Mouse (Mus musculus): ENCODE measurements around the gene Tuba8. TPM values are rescaled to one million over a fixed set of nuclear protein-coding genes. Genes with fewer than 3 reads are reported as not detected.
A peak's percentile ranks its signal among the peaks of the same experiment; 100 is the strongest.

The Tuba8 gene
- polyA plus RNA-seq, 1 experiment: 2.3 TPM

DNA sequence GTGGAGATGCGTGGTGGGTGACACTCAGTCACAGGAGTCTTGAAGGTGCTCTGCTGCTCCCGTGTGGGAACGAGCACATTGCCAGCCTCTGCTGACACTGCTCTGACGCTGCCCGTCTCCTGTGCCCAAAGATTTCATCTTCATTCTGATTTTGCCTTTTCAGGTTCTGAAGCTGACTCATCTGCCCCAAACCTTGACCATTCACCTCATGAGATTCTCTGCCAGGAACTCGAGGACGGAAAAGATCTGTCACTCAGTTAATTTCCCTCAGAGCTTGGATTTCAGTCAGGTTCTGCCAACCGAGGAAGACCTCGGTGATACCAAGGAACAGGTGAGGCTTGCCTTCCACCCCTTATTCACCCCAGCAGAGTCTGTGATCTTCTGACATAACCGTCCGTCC, 52.0 kb downstream of the Tuba8 start:
- H3K9ac ChIP-seq (ENCODE audit: low read depth, poor library complexity, severe bottlenecking): no peak overlapping the region
- H3K27me3 ChIP-seq (ENCODE audit: control insufficient read depth, insufficient read depth, low read length, poor library complexity, severe bottlenecking): no peaks in the 10 kb centered on the region
- no peak for TF ChIP-seq EP300 (IDR thresholded peaks at IDR 0.05; ENCODE audit: insufficient read depth, low read depth, low read length)
- no peak for TF ChIP-seq POLR2A (IDR thresholded peaks at IDR 0.05; ENCODE audit: insufficient read depth, low read length)
- no peak for TF ChIP-seq CTCF (IDR thresholded peaks at IDR 0.05; ENCODE audit: low read depth, low read length)
- H3K27ac ChIP-seq (ENCODE audit: insufficient read depth, low read length): no peak overlapping the region
- H3K9me3 ChIP-seq (replicated peaks; ENCODE audit: control insufficient read depth, insufficient read depth, low read length, poor library complexity, severe bottlenecking): 0 out of 2 replicates have a peak, but pooled peaks cover 3% of the 10 kb centered on the region
- no peaks in the 10 kb centered on the region for H3K4me1 ChIP-seq (ENCODE audit: control insufficient read depth, insufficient read depth, low read length)
- H3K4me3 ChIP-seq (ENCODE audit: low read depth, low read length): no peak overlapping the region
- H3K36me3 ChIP-seq (ENCODE audit: control insufficient read depth, insufficient read depth, low read length, poor library complexity, severe bottlenecking): no peaks in the 10 kb centered on the region

DNA sequence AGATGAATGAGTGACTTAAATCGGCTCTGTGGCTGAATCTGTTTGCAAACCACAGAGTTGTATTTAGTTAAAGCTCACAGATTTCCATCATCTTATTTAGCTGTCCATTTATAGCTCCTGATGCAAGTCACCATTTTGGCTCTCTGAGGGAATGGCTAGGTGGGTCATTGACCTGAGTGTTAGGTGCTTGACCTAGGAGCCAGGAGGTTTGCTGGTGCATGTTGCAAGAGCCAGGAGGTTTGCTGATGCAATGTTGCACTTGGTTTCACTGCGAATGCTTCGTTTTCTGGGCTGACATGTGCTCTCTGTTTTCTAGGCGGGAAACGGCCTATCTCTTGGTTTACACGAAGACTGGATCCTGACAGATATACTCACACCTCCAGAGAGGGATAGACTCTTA, 59.7 kb downstream of the Tuba8 start:
- no peaks in the 10 kb centered on the region for H3K36me3 ChIP-seq (ENCODE audit: control insufficient read depth, insufficient read depth, low read length, poor library complexity, severe bottlenecking)
- TF ChIP-seq EP300 (IDR thresholded peaks at IDR 0.05; ENCODE audit: insufficient read depth, low read depth, low read length): no peak
- no peak for TF ChIP-seq CTCF (IDR thresholded peaks at IDR 0.05; ENCODE audit: low read depth, low read length)
- no peak for TF ChIP-seq POLR2A (IDR thresholded peaks at IDR 0.05; ENCODE audit: insufficient read depth, low read length)

DNA sequence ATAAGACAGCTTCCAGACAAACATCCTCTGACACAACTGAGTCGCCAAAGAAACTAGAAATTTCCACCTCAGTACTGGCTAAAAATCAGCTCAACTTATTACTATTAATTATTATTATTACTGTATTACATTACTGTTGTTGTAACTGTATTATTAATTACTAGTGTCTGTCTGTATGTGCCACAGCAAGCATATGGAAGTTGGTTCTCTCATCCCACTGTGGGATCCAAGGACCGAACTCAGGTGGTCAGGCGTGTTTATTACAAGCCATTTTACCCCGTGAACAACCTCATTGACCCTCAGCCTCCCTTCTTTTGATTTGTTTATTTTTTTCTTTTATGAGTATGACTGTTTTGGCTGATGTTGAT, 61.2 kb downstream of the Tuba8 start:
- Histone ChIP-seq H3K36me3 (ENCODE audit: control insufficient read depth, insufficient read depth, low read length, poor library complexity, severe bottlenecking) (no peaks in the 10 kb centered on the region), H3K9ac (ENCODE audit: low read depth, poor library complexity, severe bottlenecking) (no peak overlapping the region), H3K4me1 (ENCODE audit: control insufficient read depth, insufficient read depth, low read length) (no peaks in the 10 kb centered on the region), H3K4me3 (ENCODE audit: low read depth, low read length) (no peak overlapping the region), H3K27ac (ENCODE audit: insufficient read depth, low read length) (no peak overlapping the region), H3K9me3 (replicated peaks; ENCODE audit: control insufficient read depth, insufficient read depth, low read length, poor library complexity, severe bottlenecking) (no peaks in the 10 kb centered on the region), H3K27me3 (ENCODE audit: control insufficient read depth, insufficient read depth, low read length, poor library complexity, severe bottlenecking) (no peaks in the 10 kb centered on the region)
- TF ChIP-seq EP300 (IDR thresholded peaks at IDR 0.05; ENCODE audit: insufficient read depth, low read depth, low read length): no peak
- TF ChIP-seq CTCF (IDR thresholded peaks at IDR 0.05; ENCODE audit: low read depth, low read length): no peak
- no peak for TF ChIP-seq POLR2A (IDR thresholded peaks at IDR 0.05; ENCODE audit: insufficient read depth, low read length)

More for the DNA sequence above, 59.7 kb downstream of the Tuba8 start:
- Histone ChIP-seq H3K4me3 (ENCODE audit: low read depth, low read length) (no peak overlapping the region), H3K27me3 (ENCODE audit: control insufficient read depth, insufficient read depth, low read length, poor library complexity, severe bottlenecking) (no peaks in the 10 kb centered on the region), H3K4me1 (ENCODE audit: control insufficient read depth, insufficient read depth, low read length) (no peaks in the 10 kb centered on the region), H3K9ac (ENCODE audit: low read depth, poor library complexity, severe bottlenecking) (no peak overlapping the region), H3K9me3 (replicated peaks; ENCODE audit: control insufficient read depth, insufficient read depth, low read length, poor library complexity, severe bottlenecking) (no peaks in the 10 kb centered on the region), H3K27ac (ENCODE audit: insufficient read depth, low read length) (no peak overlapping the region)

DNA sequence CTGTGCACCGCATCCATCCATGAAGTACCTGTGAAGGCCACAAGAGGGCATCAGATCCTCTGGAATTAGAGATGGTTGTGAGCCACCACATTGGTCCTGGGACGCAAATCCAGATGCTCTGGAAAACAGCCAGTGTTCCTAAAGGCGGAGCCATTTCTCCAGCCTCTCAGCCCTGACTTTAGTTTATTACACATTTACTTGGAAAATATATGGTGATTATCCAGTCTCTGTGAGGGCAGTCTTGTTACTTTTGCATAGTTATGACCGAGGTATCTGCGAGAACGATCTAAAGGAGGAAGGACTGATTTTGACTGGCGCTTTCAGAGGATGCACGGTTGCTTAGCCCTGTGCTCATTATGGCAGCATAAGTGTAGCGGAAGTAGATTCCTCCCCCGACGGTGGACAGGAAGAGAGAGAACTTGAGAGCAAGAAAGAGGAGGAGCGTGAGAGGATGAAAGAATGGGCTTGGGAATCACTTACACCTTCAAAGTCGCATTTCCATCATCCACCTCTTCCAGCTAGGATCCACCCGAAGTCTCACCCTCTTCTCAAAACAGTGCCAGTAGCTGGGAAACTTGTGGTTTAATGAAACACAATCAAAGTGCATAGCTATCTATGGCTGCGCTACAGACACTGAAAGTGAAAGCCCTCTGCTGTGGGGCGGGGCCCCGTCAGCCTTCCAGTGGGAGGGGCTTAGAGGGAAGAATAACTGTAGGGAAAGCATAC, 61.7 kb downstream of the Tuba8 start:
- H3K27ac ChIP-seq (ENCODE audit: insufficient read depth, low read length): no peak overlapping the region

DNA sequence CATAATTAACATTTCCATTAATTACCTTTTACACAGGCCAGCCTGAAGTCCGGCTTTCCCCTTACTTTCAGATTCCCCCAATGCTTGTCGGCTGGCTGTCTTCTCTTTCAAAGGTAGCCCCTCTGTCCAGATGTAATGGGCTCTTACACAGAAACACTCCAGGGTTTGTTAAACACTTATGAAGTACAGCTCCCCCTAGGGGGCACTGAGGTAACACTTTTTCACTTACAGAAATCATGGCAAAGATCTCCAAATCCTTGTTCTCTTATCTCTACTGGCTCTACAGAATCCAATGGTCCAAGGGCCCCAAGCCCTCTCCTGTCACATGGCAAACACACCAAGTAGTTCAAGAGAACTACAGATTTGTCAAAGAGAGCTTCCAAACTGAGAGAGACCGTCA, 63.9 kb downstream of the Tuba8 start:
- H3K27ac ChIP-seq (ENCODE audit: insufficient read depth, low read length): no peak overlapping the region
- TF ChIP-seq POLR2A (IDR thresholded peaks at IDR 0.05; ENCODE audit: insufficient read depth, low read length) (no peak), EP300 (IDR thresholded peaks at IDR 0.05; ENCODE audit: insufficient read depth, low read depth, low read length) (no peak), CTCF (IDR thresholded peaks at IDR 0.05; ENCODE audit: low read depth, low read length) (no peak)
- H3K27me3 ChIP-seq (ENCODE audit: control insufficient read depth, insufficient read depth, low read length, poor library complexity, severe bottlenecking): no peaks in the 10 kb centered on the region
- no peaks in the 10 kb centered on the region for H3K4me1 ChIP-seq (ENCODE audit: control insufficient read depth, insufficient read depth, low read length)
- H3K4me3 ChIP-seq (ENCODE audit: low read depth, low read length): no peak overlapping the region
- H3K36me3 ChIP-seq (ENCODE audit: control insufficient read depth, insufficient read depth, low read length, poor library complexity, severe bottlenecking): no peaks in the 10 kb centered on the region
- no peak overlapping the region for H3K9ac ChIP-seq (ENCODE audit: low read depth, poor library complexity, severe bottlenecking)
- H3K9me3 ChIP-seq (replicated peaks; ENCODE audit: control insufficient read depth, insufficient read depth, low read length, poor library complexity, severe bottlenecking): no peaks in the 10 kb centered on the region

More for the DNA sequence above, 61.7 kb downstream of the Tuba8 start:
- Histone ChIP-seq H3K9ac (ENCODE audit: low read depth, poor library complexity, severe bottlenecking) (no peak overlapping the region), H3K4me3 (ENCODE audit: low read depth, low read length) (peak overlapping the region; percentile 45), H3K9me3 (replicated peaks; ENCODE audit: control insufficient read depth, insufficient read depth, low read length, poor library complexity, severe bottlenecking) (no peaks in the 10 kb centered on the region), H3K27me3 (ENCODE audit: control insufficient read depth, insufficient read depth, low read length, poor library complexity, severe bottlenecking) (no peaks in the 10 kb centered on the region), H3K4me1 (ENCODE audit: control insufficient read depth, insufficient read depth, low read length) (no peaks in the 10 kb centered on the region), H3K36me3 (ENCODE audit: control insufficient read depth, insufficient read depth, low read length, poor library complexity, severe bottlenecking) (no peaks in the 10 kb centered on the region)
- peak; percentile 54 for TF ChIP-seq CTCF (IDR thresholded peaks at IDR 0.05; ENCODE audit: low read depth, low read length)
- TF ChIP-seq EP300 (IDR thresholded peaks at IDR 0.05; ENCODE audit: insufficient read depth, low read depth, low read length): no peak

Other genes with a start within 250 kb of the Tuba8 start
- gene Mical3, start 79.7 kb upstream of the Tuba8 start, polyA plus RNA-seq (2011; ENCODE audit: insufficient read depth, insufficient read length, low read depth, missing spikeins): 43.5 and 49.0 TPM in 2 replicates
- gene Pex26, start 27.0 kb upstream of the Tuba8 start, polyA plus RNA-seq (2011; ENCODE audit: insufficient read depth, insufficient read length, low read depth, missing spikeins): 9.7 and 10.7 TPM in 2 replicates
- 3.0 and 4.3 TPM in 2 replicates for gene Usp18, start 35.2 kb downstream of the Tuba8 start, polyA plus RNA-seq (2011; ENCODE audit: insufficient read depth, insufficient read length, low read depth, missing spikeins)
- gene Slc6a13, start 89.5 kb downstream of the Tuba8 start, polyA plus RNA-seq (2011; ENCODE audit: insufficient read depth, insufficient read length, low read depth, missing spikeins): 0.54 TPM in 1 of 2 replicates, not detected in the other
- 1.2 and 3.3 TPM in 2 replicates for gene Slc6a12, start 132.4 kb downstream of the Tuba8 start, polyA plus RNA-seq (2011; ENCODE audit: insufficient read depth, insufficient read length, low read depth, missing spikeins)

All from ES-Bruce4 (cell line).